Mouse (Mus musculus) small intestine, adult 2 months (tissue): ENCODE results near the gene Pcsk6.

Experiments used
- CTCF ChIP-seq: fragments of 200-500 bp; IDR thresholded peaks from 2 replicates; pipeline ENCODE4 v1.5.1; 2012; ENCODE audit warnings: low read depth, mild to moderate bottlenecking, control low read depth, inconsistent platforms, low read length, moderate library complexity, mixed read lengths; ENCODE audit not compliant: insufficient replicate concordance, insufficient read length; ENCODE audit errors: extremely low read depth
- POLR2A ChIP-seq: fragments of 200-500 bp; IDR thresholded peaks from 2 replicates; pipeline ENCODE4 v1.6.1; 2012; ENCODE audit warnings: low read depth, mild to moderate bottlenecking, control low read depth, inconsistent platforms, low read length, moderate library complexity

- no peak for TF ChIP-seq POLR2A
- no peak for TF ChIP-seq CTCF
Observed at GRCm38 (mm10) chr7:65893546-65893945, 32.0 kb downstream of the Pcsk6 start.
